Mouse (Mus musculus) MEL (cell line): ENCODE measurements at regions not wholly inside any gene's neighbourhood (a gene's known extent, or its start where the extent isn't known, plus 50 kb on each side); places are given as distances from the start of the nearest gene placed in this dataset.

Source experiments
- DNase-seq: peaks from one replicate; pipeline ENCODE4 v3.0.0; 2011; ENCODE audit warnings: low read depth, low spot score
- H3K27ac ChIP-seq: 2 replicates; pipeline ENCODE4 v1.5.1; 2012; ENCODE audit warnings: low read depth, mild to moderate bottlenecking, control low read depth, low read length, moderate library complexity; ENCODE audit not compliant: control insufficient read depth
- H3K27me3 ChIP-seq, 2 experiments: fragments of 150-350 bp in 1 of 2; sonication (generic) in 1 of 2; 2 replicates each; pipeline ENCODE4 v1.6.1; 2012; ENCODE audit warnings: low read length in 2 of 2, mild to moderate bottlenecking in 2 of 2, improper control_type of control experiment in 1 of 2, moderate library complexity in 1 of 2; ENCODE audit not compliant: insufficient read depth in 2 of 2, control insufficient read depth in 1 of 2
- H3K36me3 ChIP-seq, 2 experiments: 2 replicates each; pipeline ENCODE4 v1.6.1; 2012 to 2014; ENCODE audit warnings: low read length in 2 of 2, improper control_type of control experiment in 1 of 2, inconsistent platforms in 1 of 2, mild to moderate bottlenecking in 1 of 2; ENCODE audit not compliant: insufficient read depth in 2 of 2, control insufficient read depth in 1 of 2
- H3K4me1 ChIP-seq, 2 experiments: fragments of 150-350 bp in 1 of 2; sonication (generic) in 1 of 2; 2 replicates each; pipeline ENCODE4 v1.6.1; 2012; ENCODE audit warnings: low read length in 2 of 2, improper control_type of control experiment in 1 of 2, mild to moderate bottlenecking in 1 of 2; ENCODE audit not compliant: insufficient read depth in 2 of 2, control insufficient read depth in 1 of 2
- H3K4me3 ChIP-seq, 2 experiments: fragments of 150-350 bp in 1 of 2; sonication (generic) in 1 of 2; 2 replicates each; pipeline ENCODE4 v1.5.1; 2012; ENCODE audit warnings: low read depth in 2 of 2, low read length in 2 of 2, mild to moderate bottlenecking in 2 of 2, moderate library complexity in 2 of 2, control low read depth in 1 of 2, improper control_type of control experiment in 1 of 2; ENCODE audit not compliant: control insufficient read depth in 1 of 2, insufficient read depth in 1 of 2
- H3K79me2 ChIP-seq: 2 replicates; pipeline ENCODE4 v1.6.1; 2012; ENCODE audit warnings: mild to moderate bottlenecking, low read length, moderate library complexity; ENCODE audit not compliant: control insufficient read depth, poor library complexity, insufficient read depth
- H3K9ac ChIP-seq: 2 replicates; pipeline ENCODE4 v1.6.1; 2012; ENCODE audit warnings: low read depth, mild to moderate bottlenecking, control low read depth, low read length, moderate library complexity; ENCODE audit not compliant: control insufficient read depth, poor library complexity, severe bottlenecking
- H3K9me3 ChIP-seq: fragments of 150-350 bp; sonication (generic); replicated peaks from 2 replicates; pipeline ENCODE4 v1.6.1; 2012; ENCODE audit warnings: mild to moderate bottlenecking, low read length, improper control_type of control experiment, moderate library complexity; ENCODE audit not compliant: insufficient read depth
- BHLHE40 ChIP-seq: IDR thresholded peaks from 2 replicates; pipeline ENCODE4 v1.6.1; 2012; ENCODE audit warnings: low read depth, mild to moderate bottlenecking, inconsistent platforms, low read length, improper control_type of control experiment, borderline replicate concordance
- CTCF ChIP-seq, 3 experiments: IDR thresholded peaks in 2 of 3; conservative IDR thresholded peaks in 1 of 3; 2 replicates each; pipeline ENCODE4 v1.5.1; 2011 to 2012; ENCODE audit warnings: low read length in 3 of 3, low read depth in 2 of 3, mild to moderate bottlenecking in 2 of 3, improper control_type of control experiment in 1 of 3, inconsistent platforms in 1 of 3, mixed read lengths in 1 of 3, moderate library complexity in 1 of 3; ENCODE audit not compliant: control insufficient read depth in 1 of 3, insufficient read depth in 1 of 3, poor library complexity in 1 of 3, severe bottlenecking in 1 of 3
- ETS1 ChIP-seq: IDR thresholded peaks from 2 replicates; pipeline ENCODE4 v1.6.1; 2012; ENCODE audit warnings: low read depth, mild to moderate bottlenecking, inconsistent platforms, low read length, improper control_type of control experiment, moderate library complexity
- JUND ChIP-seq: IDR thresholded peaks from 2 replicates; pipeline ENCODE4 v1.6.1; 2011; ENCODE audit warnings: low read depth, mild to moderate bottlenecking, improper control_type of control experiment, low read length
- KAT2A ChIP-seq: conservative IDR thresholded peaks from 2 replicates; pipeline ENCODE4 v1.6.1; 2012; ENCODE audit warnings: low read depth, low read length, improper control_type of control experiment, inconsistent platforms
- MAZ ChIP-seq: IDR thresholded peaks from 2 replicates; pipeline ENCODE4 v1.6.1; 2012; ENCODE audit warnings: low read depth, mild to moderate bottlenecking, inconsistent platforms, low read length, improper control_type of control experiment
- POLR2AphosphoS5 ChIP-seq: IDR thresholded peaks from 2 replicates; pipeline ENCODE4 v1.6.1; 2012; ENCODE audit warnings: low read depth, borderline replicate concordance, mild to moderate bottlenecking, inconsistent platforms, low read length, moderate library complexity, mixed read lengths
- SIN3A ChIP-seq: IDR thresholded peaks from 2 replicates; pipeline ENCODE4 v1.6.1; 2012; ENCODE audit warnings: low read length, improper control_type of control experiment, inconsistent platforms
- TAL1 ChIP-seq: IDR thresholded peaks from 2 replicates; pipeline ENCODE4 v1.6.1; 2012; ENCODE audit warnings: mild to moderate bottlenecking, inconsistent platforms, low read length, moderate library complexity, mixed read lengths
- TCF12 ChIP-seq: IDR thresholded peaks from 2 replicates; pipeline ENCODE4 v1.6.1; 2014; ENCODE audit warnings: low read depth, mild to moderate bottlenecking, inconsistent platforms, low read length, improper control_type of control experiment, moderate library complexity
- USF2 ChIP-seq, 2 experiments: IDR thresholded peaks; 2 replicates each; pipeline ENCODE4 v1.6.1; 2011 to 2012; ENCODE audit warnings: improper control_type of control experiment in 2 of 2, low read length in 2 of 2, borderline replicate concordance in 1 of 2, inconsistent platforms in 1 of 2, low read depth in 1 of 2, mild to moderate bottlenecking in 1 of 2; ENCODE audit not compliant: insufficient read depth in 1 of 2
- ZC3H11A ChIP-seq: IDR thresholded peaks from 2 replicates; pipeline ENCODE4 v1.6.1; 2012; ENCODE audit warnings: low read depth, mild to moderate bottlenecking, inconsistent platforms, low read length, improper control_type of control experiment
- ZMIZ1 ChIP-seq: IDR thresholded peaks from 2 replicates; pipeline ENCODE4 v1.6.1; 2012; ENCODE audit warnings: low read depth, mild to moderate bottlenecking, inconsistent platforms, low read length, improper control_type of control experiment, moderate library complexity

GRCm38 (mm10) chr12:26733822-26734557 is 265.0 kb downstream of the Cmpk2 start (continued):
- TF ChIP-seq ZMIZ1 = no peak

DNA sequence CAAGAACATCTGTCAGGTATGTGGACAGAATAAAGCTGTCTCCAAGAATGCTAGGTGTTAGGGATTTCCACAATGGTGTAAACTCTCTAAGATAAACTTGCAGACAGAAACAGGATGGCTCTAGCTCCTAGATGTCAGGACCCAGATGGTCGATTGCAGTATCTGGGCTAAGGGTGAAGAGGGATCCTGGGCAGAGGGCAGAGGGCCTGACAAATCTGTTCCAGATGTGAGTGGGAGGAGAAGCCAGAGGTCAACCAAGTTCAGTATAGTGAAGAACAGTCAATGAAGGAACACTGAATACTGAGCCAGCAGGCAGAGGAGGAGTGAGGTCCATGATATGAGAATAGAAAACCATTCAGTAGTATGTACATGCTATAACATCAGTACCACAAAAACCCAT is 254.4 kb downstream of the Cmpk2 start:
- Histone ChIP-seq H3K36me3 (no peaks in the 10 kb centered on the region), H3K4me1 (no peaks in the 10 kb centered on the region), H3K9me3 (no peaks in the 10 kb centered on the region), H3K9ac (no peak overlapping the region), H3K4me3 (no peak overlapping the region), H3K79me2 (no peaks in the 10 kb centered on the region), H3K27ac (no peak overlapping the region), H3K27me3 (no peaks in the 10 kb centered on the region)
- DNase-seq = no peak
- no peak for TF ChIP-seq ZC3H11A
- TF ChIP-seq CTCF (IDR thresholded peaks at IDR 0.05 in 2 of 3, conservative IDR thresholded peaks at IDR 0.05 in 1 of 3; ENCODE audit: control insufficient read depth in 1 of 3, insufficient read depth in 1 of 3, low read depth in 2 of 3, low read length in 3 of 3, poor library complexity in 1 of 3, severe bottlenecking in 1 of 3) = no peak
- TF ChIP-seq BHLHE40 = no peak
- no peak for TF ChIP-seq SIN3A

GRCm38 (mm10) chr12:26698838-26699237 is 229.8 kb downstream of the Cmpk2 start:
- no peak overlapping the region for H3K27ac ChIP-seq
- H3K79me2 ChIP-seq = no peaks in the 10 kb centered on the region
- no peak overlapping the region for H3K9ac ChIP-seq
- no peak for DNase-seq
- H3K27me3 ChIP-seq = no peaks in the 10 kb centered on the region
- H3K36me3 ChIP-seq = no peaks in the 10 kb centered on the region
- TF ChIP-seq KAT2A = no peak
- no peak overlapping the region for H3K4me3 ChIP-seq
- no peaks in the 10 kb centered on the region for H3K9me3 ChIP-seq
- H3K4me1 ChIP-seq = no peaks in the 10 kb centered on the region

DNA sequence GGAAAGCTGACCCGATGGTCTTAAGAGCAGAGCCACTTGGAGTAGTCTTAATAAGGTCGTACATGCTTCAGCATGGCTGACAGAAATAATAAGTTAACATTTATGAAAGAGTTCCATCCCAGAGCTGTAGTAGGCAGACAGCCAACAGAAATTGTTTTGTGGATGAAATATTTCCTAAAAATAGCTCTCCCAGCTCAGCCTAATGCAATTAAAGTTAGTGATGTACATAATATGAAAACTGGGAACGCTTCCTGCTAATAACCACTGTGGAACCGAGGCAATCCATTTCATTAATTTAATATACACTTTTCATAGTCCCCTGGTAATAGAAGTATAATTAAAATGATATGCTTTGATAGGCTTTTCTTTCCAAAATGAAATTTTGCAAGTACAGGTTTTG is 219.0 kb downstream of the Cmpk2 start:
- H3K4me1 ChIP-seq = no peaks in the 10 kb centered on the region
- no peak overlapping the region for H3K9ac ChIP-seq
- TF ChIP-seq KAT2A = no peak
- TF ChIP-seq TAL1 = no peak
- no peak for TF ChIP-seq POLR2AphosphoS5
- TF ChIP-seq TCF12 = no peak
- TF ChIP-seq USF2 (IDR thresholded peaks at IDR 0.05; ENCODE audit: borderline replicate concordance in 1 of 2, insufficient read depth in 1 of 2, low read depth in 1 of 2, low read length in 2 of 2) = no peak
- no peak for TF ChIP-seq ETS1
- no peak for TF ChIP-seq MAZ
- no peak for TF ChIP-seq JUND
- TF ChIP-seq, all 39 proteins: peak for 0

More for the DNA sequence above, 219.0 kb downstream of the Cmpk2 start:
- Histone ChIP-seq H3K9me3 (no peaks in the 10 kb centered on the region), H3K27ac (no peak overlapping the region), H3K79me2 (no peaks in the 10 kb centered on the region), H3K4me3 (no peak overlapping the region), H3K27me3 (no peaks in the 10 kb centered on the region), H3K36me3 (no peaks in the 10 kb centered on the region)
- DNase-seq = no peak
